Mouse (Mus musculus) midbrain, postnatal 0 days (tissue): ENCODE measurements at regions not wholly inside any gene's neighbourhood (a gene's known extent, or its start where the extent isn't known, plus 50 kb on each side); places are given as distances from the start of the nearest gene placed in this dataset.

ENCODE experiments used
- ATAC-seq: fragments of 200-750 bp; cut with Nextera tagmentation; 2 replicates; pipeline ENCODE4 v1.8.0; 2017; ENCODE audit warnings: moderate number of reproducible peaks, mild to moderate bottlenecking, moderate TSS enrichment, moderate library complexity; ENCODE audit not compliant: low FRiP score
- DNase-seq: peaks from one replicate; pipeline ENCODE4 v3.0.0-alpha.2; 2015; ENCODE audit warnings: low spot score
- H3K27ac ChIP-seq: fragments of 300-500 bp; sonication (generic); 2 replicates; pipeline ENCODE4 v1.5.1; 2014; ENCODE audit warnings: low read depth, mild to moderate bottlenecking, low read length, mixed read lengths
- H3K27me3 ChIP-seq: fragments of 300-500 bp; sonication (generic); 2 replicates; pipeline ENCODE4 v1.6.1; 2014; ENCODE audit warnings: low read length, control low read depth, mixed read lengths; ENCODE audit not compliant: insufficient read depth
- H3K36me3 ChIP-seq: fragments of 300-500 bp; sonication (generic); 2 replicates; pipeline ENCODE4 v1.6.1; 2014; ENCODE audit warnings: low read length, control low read depth, mixed read lengths; ENCODE audit not compliant: insufficient read depth
- H3K4me1 ChIP-seq: fragments of 300-500 bp; sonication (generic); 2 replicates; pipeline ENCODE4 v1.6.1; 2014; ENCODE audit warnings: mild to moderate bottlenecking, control low read depth, antibody characterized with exemption, low read length, mixed read lengths; ENCODE audit not compliant: insufficient read depth
- H3K4me2 ChIP-seq: fragments of 300-500 bp; sonication (generic); 2 replicates; pipeline ENCODE4 v1.6.1; 2014; ENCODE audit warnings: low read depth, mild to moderate bottlenecking, low read length, mixed read lengths; ENCODE audit not compliant: poor library complexity, severe bottlenecking
- H3K4me3 ChIP-seq: fragments of 300-500 bp; sonication (generic); 2 replicates; pipeline ENCODE4 v1.5.1; 2014; ENCODE audit warnings: low read depth, mild to moderate bottlenecking, low read length, moderate library complexity
- H3K9ac ChIP-seq: fragments of 300-500 bp; sonication (generic); replicated peaks from 2 replicates; pipeline ENCODE4 v1.6.1; 2014; ENCODE audit warnings: mild to moderate bottlenecking, low read length, moderate library complexity, mixed read lengths; ENCODE audit not compliant: poor library complexity, severe bottlenecking
- H3K9me3 ChIP-seq: fragments of 300-500 bp; sonication (generic); 2 replicates; pipeline ENCODE4 v1.6.1; 2016; ENCODE audit warnings: low read length, control low read depth
- CTCF ChIP-seq: IDR thresholded peaks from 2 replicates; pipeline ENCODE4 v1.5.1; 2016; ENCODE audit warnings: antibody characterized with exemption, mild to moderate bottlenecking
- WGBS: fragments of 180-500 bp; shearing (Covaris S2); extraction: QIAGEN DNeasy Blood & Tissue Kit; methylation state at CpG from one replicate; pipeline ENCODE4 v1.1.7; 2014; 5-methylcytosine and 5-hydroxymethylcytosine counted together

DNA sequence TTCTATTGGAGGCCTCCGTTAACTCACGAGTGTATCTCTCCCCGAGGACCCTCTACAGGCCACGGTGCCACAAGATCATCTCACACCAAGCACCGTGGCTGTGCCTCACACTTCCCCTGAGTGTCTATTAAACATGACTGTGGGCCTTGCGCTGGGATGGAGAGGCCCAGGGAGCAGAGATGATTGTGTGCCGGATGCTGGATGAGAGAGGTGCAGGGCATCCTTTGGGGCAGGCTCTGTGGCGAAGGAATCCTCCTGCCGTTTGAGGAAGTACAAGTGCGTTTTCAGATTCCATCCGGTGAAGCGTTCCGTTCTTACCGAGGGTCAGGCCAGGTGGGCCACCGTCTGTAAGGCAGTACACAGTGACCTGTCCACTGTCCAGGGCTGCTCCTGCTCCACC is 227.4 kb downstream of the Etnk1 start:
- ATAC-seq (no peak), DNase-seq (no peak)
- no peaks in the 10 kb centered on the region for H3K4me1 ChIP-seq
- no peak overlapping the region for H3K9ac ChIP-seq
- no peaks in the 10 kb centered on the region for H3K9me3 ChIP-seq
- TF ChIP-seq CTCF: no peak
- no peak overlapping the region for H3K27ac ChIP-seq
- no peak overlapping the region for H3K4me3 ChIP-seq
- no peaks in the 10 kb centered on the region for H3K27me3 ChIP-seq
- H3K36me3 ChIP-seq: no peaks in the 10 kb centered on the region
- 90% methylated on average over 15 of the region's 15 CpGs for WGBS
- no peak overlapping the region for H3K4me2 ChIP-seq

DNA sequence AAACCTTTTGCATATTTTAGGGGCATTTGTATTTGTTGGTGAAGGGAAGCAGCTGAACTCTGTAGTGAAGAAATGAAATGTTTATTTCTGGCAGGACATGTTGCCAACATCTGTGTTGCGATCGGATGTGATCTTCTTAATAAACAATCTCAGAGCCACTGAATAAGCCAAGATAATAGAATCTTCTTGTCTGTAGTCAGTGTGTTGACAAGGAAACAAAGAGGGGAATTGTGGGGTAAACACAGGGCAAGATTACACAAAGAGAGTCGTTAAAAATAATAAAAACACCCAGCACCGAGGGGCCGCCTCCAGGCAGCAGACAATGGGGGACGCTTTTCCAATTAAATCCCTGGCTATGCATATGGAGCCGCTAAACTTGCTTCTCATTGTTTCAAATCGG is 234.4 kb downstream of the Etnk1 start:
- Histone ChIP-seq H3K9ac (no peak overlapping the region), H3K4me1 (no peaks in the 10 kb centered on the region), H3K4me2 (no peak overlapping the region), H3K36me3 (no peaks in the 10 kb centered on the region), H3K9me3 (no peaks in the 10 kb centered on the region), H3K27ac (no peak overlapping the region), H3K4me3 (no peak overlapping the region), H3K27me3 (no peaks in the 10 kb centered on the region; the same call in 1 of the 2 replicates)
- DNase-seq (no peak), ATAC-seq (no peak)
- no peak for TF ChIP-seq CTCF
- 29% methylated on average over 8 of the region's 8 CpGs for WGBS

DNA sequence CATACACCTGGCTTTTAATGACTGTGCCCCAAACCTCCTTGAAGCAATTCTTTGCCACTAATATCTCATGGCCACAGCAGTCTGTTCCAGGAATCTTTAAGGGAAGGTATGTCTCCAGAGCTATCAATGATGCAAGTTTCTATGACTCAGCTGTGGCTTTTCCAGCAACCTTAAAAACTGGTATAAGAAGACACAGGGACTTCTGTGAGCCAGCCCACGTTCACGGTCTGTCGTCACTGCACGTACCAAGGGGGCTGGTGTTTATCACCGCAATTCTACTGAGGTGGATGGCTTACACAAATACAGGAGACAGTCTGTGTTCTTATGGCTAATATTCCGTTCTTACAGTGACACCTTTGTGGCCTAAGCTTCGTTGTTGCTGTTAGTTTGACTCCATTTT is 234.9 kb downstream of the Etnk1 start:
- Histone ChIP-seq H3K27me3 (no peaks in the 10 kb centered on the region; the same call in 1 of the 2 replicates), H3K36me3 (no peaks in the 10 kb centered on the region), H3K9me3 (no peaks in the 10 kb centered on the region), H3K4me1 (no peaks in the 10 kb centered on the region), H3K27ac (no peak overlapping the region), H3K9ac (no peak overlapping the region), H3K4me2 (no peak overlapping the region), H3K4me3 (no peak overlapping the region)
- WGBS: 82% methylated on average over 7 of the region's 7 CpGs
- DNase-seq (no peak), ATAC-seq (no peak)
- no peak for TF ChIP-seq CTCF

DNA sequence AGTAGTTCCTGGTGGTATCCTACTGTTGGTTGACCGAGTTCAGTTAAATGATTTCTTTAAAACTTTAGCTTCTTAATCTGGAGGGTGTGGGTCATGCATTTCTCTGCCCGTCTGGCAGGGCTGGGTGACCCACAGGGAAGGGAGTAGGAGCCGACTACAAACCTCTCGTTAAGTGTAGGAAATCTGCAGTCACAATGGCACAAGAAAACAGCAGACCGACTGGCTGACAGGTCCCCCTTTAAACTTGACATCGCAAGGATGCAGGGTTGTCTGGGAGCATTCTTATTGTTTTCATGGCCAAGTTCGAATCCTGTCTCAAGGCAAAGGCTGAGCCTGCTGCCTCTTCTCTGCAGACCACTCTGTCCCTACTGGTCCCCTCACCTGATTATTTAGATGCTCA is 235.7 kb downstream of the Etnk1 start:
- ATAC-seq: no peak
- Histone ChIP-seq H3K4me1 (no peaks in the 10 kb centered on the region), H3K4me2 (no peak overlapping the region), H3K4me3 (no peak overlapping the region), H3K36me3 (no peaks in the 10 kb centered on the region), H3K27me3 (no peaks in the 10 kb centered on the region; the same call in 1 of the 2 replicates), H3K27ac (no peak overlapping the region), H3K9me3 (no peaks in the 10 kb centered on the region), H3K9ac (no peak overlapping the region)
- WGBS: 83% methylated on average over 7 of the region's 7 CpGs
- TF ChIP-seq CTCF: no peak
- no peak for DNase-seq

DNA sequence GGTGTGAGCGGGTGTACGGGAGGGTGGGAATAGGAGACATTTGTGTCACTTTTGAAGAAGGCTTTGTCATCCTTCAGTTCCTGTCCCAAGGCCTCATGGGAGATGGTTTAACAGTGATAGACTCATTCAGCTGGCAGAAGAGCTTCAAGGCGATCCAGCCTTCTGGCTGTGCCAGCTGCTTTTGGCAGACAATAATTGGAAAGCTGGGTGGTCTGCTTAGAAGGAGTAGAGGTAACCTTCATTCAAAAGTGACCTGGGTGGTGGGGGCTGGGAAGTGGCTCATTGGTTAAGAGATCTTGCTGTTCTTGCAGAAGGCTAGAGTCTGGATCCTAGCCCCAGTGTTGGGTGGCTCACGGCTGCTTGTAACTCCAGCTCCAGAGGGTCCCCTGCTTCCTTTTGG is 237.5 kb downstream of the Etnk1 start:
- no peaks in the 10 kb centered on the region for H3K36me3 ChIP-seq
- H3K9me3 ChIP-seq: no peaks in the 10 kb centered on the region
- no peak for TF ChIP-seq CTCF
- DNase-seq (peak; percentile 81), ATAC-seq (no peak; the same call in 1 of the 2 replicates)
- no peak overlapping the region for H3K9ac ChIP-seq
- 80% methylated on average over 4 of the region's 4 CpGs for WGBS
- H3K27ac ChIP-seq: no peak overlapping the region
- no peaks in the 10 kb centered on the region; the same call in 1 of the 2 replicates for H3K27me3 ChIP-seq
- H3K4me3 ChIP-seq: no peak overlapping the region
- no peak overlapping the region for H3K4me2 ChIP-seq
- no peaks in the 10 kb centered on the region for H3K4me1 ChIP-seq

DNA sequence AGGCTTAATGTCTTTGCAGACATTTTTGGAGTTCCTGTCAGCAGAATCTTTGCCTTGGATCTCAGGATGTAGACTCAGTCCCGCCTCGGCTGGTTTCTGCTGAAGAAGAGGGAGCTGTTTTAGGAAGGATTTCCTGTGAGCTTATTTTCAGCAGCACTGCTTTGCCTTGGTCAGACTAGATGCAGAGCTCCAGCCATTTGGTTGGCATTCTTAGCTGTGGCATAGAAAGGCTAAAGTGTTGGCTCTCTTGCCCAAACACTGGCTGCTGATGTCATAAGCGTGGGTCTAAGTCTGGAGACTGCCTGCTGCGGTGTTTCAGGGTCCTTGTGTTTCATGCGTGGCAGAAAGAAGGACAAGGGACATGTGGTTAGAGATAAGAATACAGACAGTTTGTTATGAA is 245.0 kb downstream of the Etnk1 start:
- 92% methylated on average over 5 of the region's 5 CpGs for WGBS
- Histone ChIP-seq H3K9me3 (no peaks in the 10 kb centered on the region), H3K4me1 (no peaks in the 10 kb centered on the region), H3K4me2 (no peak overlapping the region), H3K27me3 (no peaks in the 10 kb centered on the region), H3K27ac (no peak overlapping the region), H3K36me3 (no peaks in the 10 kb centered on the region), H3K9ac (no peak overlapping the region), H3K4me3 (no peak overlapping the region)
- no peak for DNase-seq
- ATAC-seq: no peak
- TF ChIP-seq CTCF: no peak
